Mouse (Mus musculus): ENCODE data around the gene Rbak.
"Not testable (repeated sequence)": the region's sequence is repeated elsewhere in the genome, so short reads cannot be mapped to it uniquely, and the experiment has no call there.

Rbak gene

DNA sequence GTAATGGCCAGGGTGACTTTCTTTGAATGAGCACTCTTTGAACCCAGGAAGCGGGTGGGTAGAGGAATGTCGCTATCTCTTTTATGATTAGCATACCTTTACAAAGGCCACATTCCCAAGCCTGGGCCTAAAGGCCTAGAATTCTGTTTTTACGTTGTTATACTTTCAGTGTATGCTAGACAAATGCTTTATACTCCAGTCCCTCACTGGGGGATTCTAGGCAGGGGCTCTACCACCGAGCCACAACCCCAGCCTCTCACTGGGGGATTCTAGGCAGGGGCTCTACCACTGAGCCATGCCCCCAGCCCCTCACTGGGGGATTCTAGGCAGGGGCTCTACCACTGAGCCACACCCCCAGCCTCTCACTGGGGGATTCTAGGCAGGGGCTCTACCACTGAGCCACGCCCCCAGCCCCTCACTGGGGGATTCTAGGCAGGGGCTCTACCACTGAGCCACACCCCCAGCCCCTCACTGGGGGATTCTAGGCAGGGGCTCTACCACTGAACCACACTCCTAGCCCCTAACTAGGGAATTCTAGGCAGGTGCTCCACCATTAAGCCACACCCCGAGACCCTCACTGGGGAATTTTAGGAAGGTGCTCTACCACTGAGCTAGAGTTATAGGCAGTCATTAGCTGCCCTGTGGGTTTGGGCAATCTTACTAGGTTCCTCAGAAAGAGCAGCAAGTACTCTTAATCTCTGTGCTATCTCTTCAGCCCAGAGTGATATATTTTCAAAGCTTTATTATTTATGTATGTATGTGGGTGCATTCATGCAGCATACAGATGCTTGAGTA is 46.2 kb downstream of the Rbak start:
- DNase-seq = not testable (repeated sequence)

DNA sequence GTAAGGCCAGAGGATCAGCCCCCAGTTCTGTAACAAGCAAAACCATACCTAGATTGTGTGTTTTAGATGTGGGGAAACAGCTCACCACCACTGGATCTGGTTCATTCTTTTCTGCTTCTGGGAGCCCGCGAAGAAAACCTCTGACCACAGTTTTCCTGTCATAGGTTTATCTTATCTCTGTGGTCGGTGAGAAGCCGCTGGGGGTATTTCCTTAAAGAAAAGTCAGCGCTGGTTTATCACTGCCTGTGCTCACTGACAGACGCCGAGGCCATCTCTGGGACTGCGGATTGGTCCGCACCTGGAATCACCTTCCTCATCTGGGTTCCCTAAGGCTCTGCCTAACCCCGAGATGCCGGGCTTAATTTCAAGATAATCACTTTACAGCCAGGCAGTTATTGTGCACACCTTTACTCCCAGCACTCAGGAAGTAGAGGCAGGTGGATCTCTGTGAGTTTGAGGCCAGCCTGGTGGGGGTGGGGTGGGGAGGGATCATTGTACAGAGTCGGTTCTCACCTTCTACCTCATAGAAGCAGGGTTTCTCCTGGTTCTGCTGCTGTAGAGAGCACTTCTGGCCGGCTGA is 47.5 kb downstream of the Rbak start:
- no peak for DNase-seq

DNA sequence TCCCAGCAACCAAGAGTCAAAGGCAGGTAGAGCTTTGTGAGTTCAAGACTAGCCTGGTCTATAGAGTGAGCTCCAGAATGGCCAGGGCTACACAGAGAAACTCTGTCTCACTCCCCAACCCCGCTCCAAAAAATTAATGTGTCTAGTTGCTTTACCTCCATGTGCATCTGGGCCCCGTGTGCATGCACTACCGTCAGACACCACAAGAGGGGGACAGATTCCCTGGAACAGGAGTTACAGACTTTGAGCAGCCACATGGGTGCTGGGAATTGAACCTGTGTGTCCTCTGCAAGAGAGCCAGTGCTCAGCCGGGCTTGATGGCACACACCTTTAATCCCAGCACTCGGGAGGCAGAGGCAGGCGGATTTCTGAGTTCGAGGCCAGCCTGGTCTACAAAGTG is 50.2 kb downstream of the Rbak start:
- no peak for DNase-seq

DNA sequence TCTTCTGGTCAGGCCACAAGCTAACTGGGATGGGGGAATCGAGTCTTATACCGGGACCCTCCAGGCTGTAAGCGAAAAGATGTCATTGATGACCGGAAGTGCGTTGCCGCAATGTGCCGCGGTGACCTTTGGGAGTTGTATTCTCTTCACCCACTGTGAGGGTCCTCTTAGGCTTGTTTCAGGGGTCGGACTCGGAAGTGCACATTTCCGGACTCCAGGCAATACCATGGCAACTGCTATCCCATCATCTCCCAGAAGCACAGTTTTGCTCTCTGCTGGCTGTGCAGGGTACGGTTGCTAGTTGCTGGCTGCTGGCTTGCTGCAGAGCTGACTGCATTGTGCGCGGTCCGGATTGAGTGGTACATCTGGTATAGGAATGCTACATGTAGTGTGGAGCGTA is 51.5 kb downstream of the Rbak start:
- no peak for DNase-seq

DNA sequence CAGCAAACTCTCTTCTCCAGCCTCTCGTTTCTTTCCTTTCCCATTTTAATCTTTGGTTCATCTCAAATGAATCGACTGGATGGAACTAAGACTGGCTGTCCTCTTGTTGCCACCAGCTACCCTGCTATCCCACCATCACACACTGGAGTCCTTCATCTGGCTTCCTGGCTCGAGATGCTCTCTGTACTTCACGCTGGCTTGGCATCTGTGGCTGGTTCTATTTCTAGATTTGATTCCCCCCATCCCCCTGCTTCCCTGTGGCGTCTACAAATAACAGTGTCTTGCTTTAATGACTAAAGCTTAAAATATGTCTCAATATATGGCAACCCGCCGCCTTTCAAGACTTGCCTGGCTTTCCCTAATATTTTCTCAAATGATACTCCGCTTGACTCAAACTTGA is 52.7 kb downstream of the Rbak start:
- no peak for DNase-seq

DNA sequence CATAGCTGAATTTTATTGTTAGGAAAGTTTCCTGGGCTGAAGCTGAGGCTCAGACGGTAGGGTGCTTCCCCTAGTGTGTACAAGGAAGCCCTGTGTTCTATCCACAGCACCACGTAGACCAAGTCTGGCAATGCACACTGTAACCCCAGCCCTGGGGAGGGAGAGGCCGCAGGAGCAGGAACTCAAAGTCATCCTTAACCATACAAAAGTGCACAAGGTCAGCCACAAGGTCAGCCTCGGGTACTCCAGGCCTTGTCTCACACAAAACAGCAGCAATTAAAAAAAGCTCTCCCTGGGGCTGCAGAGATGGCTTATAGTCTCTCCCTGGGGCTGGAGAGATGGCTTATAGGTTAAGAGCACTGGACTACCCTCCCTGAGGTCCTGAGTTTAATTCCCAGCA is 53.7 kb downstream of the Rbak start:
- no peak for DNase-seq

DNA sequence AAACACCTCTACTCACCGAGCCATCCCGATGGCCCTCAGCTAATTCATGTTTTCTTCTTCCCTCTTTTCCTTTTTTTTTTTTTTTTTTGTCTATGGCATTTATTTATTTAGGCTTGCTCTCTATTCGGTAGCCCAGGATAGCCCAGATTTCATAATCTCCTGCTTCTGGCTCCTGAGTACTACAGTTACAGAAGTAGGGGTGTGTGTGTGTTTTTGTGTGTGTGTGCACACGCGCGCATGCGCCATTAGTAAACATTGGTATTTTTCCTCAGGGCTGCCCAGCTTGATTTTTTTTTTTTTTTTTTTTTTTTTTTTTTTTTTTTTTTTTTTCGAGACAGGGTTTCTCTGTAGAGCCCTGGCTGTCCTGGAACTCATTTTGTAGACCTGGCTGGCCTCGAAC is 54.5 kb downstream of the Rbak start:
- no peak for DNase-seq

DNA sequence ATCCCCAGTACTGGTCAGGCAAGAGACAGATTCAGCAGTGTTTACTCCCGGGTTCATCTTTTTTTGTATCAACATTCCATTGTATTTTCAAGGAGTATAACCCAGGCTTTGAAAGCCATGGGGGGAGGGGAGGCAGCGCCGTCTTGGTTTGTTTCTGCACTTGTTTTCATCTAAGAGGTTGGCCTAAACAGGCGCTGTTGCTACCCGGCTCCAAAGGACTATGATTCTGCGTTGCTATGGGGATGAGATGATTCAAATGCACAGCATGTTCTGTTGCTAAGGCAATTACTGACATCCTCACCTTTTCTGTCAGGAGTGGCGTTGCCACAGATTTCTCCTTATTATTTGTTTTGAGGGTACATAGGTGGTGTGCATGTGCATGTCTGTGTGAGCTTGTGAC is 55.0 kb downstream of the Rbak start:
- DNase-seq = peak; percentile 46

- DNase-seq = no peak
These were observed 55.7 kb downstream of the Rbak start for GRCm38 (mm10) chr5:143124805-143125378.

GRCm38 (mm10) chr5:143122673-143123072 is 57.9 kb downstream of the Rbak start:
- DNase-seq = no peak

All from right cerebral cortex, adult 18-20 months (tissue).